Mouse (Mus musculus) cerebellum, postnatal 36 days (tissue): ENCODE results near the gene Lamb3.
A peak's percentile ranks its signal among the peaks of the same experiment; 100 is the strongest.

Source experiments
- DNase-seq, 2 experiments: peaks; one replicate each; pipeline ENCODE4 v3.0.0; 2021 to 2022; ENCODE audit warnings: mixed read lengths in 2 of 2

Gene Lamb3

GRCm38 (mm10) chr1:193320398-193320797, 112.9 kb downstream of the Lamb3 start:
- no peak for DNase-seq

DNA sequence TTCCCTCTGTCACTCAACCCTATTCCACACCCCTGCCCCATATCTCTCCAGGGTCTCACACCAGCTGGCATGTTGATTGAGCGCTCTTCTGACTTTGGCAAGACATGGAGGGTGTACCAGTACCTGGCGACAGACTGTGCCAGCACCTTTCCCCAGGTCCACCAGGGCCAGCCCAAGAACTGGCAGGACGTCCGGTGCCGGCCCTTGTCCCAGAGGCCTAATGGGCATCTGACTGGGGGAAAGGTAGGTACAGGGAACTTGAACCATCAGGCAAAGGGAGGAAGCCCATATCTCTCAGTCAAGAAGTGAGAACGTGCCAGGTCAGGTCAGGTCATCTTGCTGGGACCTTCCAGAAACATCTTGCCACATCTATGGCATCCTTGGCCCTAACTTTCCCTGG, 116.2 kb downstream of the Lamb3 start:
- no peak for DNase-seq

DNA sequence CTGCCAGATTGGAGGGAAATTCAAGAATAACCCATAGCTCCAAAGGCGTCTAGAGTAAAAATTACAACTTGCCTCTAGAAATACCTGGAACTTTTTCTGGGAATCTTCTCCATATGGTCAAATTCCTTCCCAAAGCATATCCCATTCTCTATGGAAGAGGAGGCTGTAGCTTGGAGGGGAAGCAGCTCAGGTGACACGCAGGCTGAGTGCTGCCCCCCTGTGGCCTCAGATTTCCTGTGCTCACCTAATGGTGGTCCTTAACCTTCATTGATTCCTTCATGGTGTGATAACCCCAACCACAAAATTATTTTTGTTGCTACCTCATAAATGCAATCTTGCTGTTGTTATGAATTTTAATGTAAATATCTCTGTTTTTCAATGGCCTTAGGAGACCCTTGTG, 116.7 kb downstream of the Lamb3 start:
- DNase-seq = peak in 1 of 2 experiments; percentile 65

DNA sequence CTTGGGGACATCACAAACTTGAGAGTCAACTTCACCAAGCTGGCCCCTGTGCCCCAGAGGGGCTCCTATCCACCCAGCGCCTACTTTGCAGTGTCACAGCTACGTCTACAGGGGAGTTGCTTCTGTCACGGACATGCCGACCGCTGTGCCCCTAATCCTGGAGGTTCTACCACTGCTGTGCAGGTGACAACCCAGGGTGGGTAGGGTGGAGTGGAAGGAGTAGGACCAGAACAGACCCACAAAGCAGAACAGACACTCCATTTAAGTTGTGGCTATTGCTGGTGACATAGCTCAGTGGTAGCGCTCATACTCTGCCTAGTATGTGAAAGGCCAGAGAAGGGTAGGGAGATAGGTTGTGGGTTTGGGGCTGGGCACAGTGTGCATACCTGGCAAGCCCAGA, 118.4 kb downstream of the Lamb3 start:
- DNase-seq = no peak

GRCm38 (mm10) chr1:193326456-193327145, 119.1 kb downstream of the Lamb3 start:
- DNase-seq = no peak

DNA sequence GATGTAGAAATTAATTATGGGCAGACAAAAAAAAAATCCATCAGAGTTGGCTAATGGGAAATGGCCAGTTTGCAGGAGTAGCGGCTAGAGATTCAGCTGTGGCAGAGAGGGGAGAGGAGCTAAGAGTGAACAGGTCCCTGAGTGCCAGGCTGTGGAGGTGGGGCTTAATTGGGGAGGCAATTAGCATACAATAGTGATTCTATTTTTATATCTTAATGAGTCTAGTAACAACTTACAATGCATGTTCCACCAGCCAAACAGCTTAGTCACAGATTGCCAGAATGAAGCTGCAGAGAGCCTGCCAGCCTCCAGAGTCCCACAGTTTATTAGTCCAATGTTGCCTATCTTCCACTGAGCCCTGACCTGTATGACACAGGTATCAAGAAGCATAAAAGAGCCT, 119.7 kb downstream of the Lamb3 start:
- no peak for DNase-seq

GRCm38 (mm10) chr1:193327686-193328085, 120.2 kb downstream of the Lamb3 start:
- no peak for DNase-seq

DNA sequence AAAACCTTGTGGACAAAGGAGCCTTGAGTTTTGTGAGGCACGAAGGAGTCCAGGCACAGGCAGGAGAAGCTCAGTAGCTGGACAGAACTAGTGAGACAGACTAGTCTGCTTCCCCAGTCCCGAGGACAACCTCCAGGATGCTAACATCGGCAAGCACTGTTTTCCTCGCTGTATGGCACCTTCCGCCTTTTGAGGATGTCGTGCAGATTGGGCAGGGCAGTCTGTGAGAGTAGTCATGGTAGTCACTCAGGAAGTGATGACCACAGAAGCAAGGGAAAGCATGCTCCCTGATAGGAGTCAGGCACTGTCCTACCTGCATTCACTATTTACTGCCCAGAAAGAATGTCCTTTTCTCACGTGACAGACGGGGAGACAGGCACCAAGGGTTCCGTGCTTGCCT, 122.1 kb downstream of the Lamb3 start:
- DNase-seq = no peak

DNA sequence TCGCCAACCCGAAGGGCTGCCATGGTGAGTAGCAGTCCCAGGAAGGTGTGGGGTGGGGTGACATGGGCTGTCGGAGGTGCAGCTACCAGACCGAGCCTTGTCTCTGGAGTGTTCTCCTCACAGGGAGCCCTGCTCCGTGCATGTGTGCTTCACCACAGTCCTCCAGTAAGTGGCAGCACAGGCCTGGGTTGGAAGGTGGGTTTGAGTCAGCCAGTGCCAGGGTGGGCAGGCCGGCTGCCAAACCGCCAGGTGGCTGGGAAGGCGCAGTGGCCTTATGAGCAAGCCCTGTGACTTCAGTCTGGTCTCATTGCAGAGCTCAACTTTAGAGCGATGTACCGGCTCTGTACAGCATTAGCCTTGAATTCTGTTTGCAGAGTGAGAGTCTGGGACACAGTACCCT, 122.7 kb downstream of the Lamb3 start:
- DNase-seq = peak; percentile 99 to 100

DNA sequence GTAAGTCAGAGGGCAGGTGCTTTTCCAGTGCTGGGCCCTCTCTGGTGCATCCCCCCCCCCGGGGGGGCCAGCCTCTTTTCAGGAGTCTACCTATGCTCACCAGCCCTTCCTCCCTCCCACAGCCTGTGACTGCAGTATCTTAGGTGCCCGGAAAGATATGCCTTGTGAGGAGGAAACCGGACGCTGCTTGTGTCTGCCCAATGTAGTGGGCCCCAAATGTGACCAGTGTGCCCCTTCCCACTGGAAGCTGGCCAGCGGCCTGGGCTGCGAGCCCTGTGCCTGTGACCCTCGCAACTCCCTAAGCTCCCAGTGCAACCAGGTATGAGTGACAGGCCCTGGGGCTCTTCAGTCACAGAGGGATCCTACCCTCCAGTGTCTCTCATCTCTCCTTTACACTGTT, 123.1 kb downstream of the Lamb3 start:
- no peak for DNase-seq

- no peak for DNase-seq
Observed at GRCm38 (mm10) chr1:193332018-193332417, 124.5 kb downstream of the Lamb3 start.

DNA sequence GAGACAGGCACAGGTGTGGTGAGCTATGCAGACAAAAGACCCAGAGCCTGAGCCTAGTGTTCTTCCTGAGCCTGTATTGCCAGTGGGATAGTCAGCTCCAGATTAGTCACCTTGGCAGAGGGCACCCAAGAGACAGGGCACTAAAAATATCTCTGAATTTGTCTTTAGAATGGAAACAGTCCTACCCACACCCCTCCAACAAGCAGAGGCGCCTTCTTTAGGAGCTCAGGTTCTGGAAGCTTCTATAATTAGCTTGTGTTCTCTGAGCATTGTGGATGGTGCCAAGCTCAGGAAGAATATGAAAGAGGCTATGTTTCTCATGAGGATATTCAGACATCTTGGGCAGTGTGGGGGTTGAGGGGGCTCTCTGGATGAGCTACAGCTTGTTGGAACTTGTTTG, 125.2 kb downstream of the Lamb3 start:
- DNase-seq = no peak

GRCm38 (mm10) chr1:193333776-193334175, 126.3 kb downstream of the Lamb3 start:
- no peak for DNase-seq

- DNase-seq = no peak
Observed at GRCm38 (mm10) chr1:193334546-193334945, 127.0 kb downstream of the Lamb3 start.

- peak; percentile 62 to 65 for DNase-seq
Observed at GRCm38 (mm10) chr1:193336122-193337017, 128.9 kb downstream of the Lamb3 start.

GRCm38 (mm10) chr1:193337018-193337321, 129.5 kb downstream of the Lamb3 start:
- no peak for DNase-seq

GRCm38 (mm10) chr1:193337787-193338310, 130.3 kb downstream of the Lamb3 start:
- no peak for DNase-seq

GRCm38 (mm10) chr1:193338363-193338995, 131.0 kb downstream of the Lamb3 start:
- DNase-seq = no peak

DNA sequence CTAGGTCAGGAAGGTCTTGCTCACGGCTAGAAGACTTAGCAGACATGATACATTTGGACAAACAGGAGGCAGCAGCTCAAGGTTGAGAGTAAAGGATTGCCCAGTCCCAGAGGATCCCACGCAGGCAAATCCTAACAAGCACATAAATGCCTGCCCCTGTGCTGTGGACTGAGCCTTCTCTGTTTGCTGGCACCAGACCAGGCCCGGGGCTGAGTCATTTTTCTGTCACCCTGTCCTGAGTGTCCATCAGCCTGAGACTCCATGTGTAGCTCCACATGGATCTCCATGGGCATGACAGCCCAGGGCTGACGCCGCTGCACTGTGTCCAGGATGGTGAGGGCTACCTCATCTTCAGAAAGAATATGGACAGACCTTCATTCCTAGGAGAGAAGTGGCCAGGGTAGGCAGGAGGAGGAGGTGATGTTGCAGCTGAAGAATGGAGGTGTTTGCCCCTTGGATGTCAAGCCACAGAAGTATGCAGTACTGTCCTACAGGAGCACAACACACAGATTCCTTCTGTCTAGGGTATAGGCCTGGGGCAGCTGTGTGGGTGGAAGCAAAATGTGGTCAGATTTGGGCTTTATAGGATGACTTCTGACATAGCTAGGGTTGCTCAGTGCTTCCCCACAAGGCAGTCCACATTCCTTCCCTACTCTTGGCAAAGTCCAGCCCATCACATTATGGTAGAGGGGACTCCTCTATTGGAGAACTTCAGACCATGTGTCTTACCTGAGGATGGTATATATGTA, 134.9 kb downstream of the Lamb3 start:
- DNase-seq = peak; percentile 54 to 56

DNA sequence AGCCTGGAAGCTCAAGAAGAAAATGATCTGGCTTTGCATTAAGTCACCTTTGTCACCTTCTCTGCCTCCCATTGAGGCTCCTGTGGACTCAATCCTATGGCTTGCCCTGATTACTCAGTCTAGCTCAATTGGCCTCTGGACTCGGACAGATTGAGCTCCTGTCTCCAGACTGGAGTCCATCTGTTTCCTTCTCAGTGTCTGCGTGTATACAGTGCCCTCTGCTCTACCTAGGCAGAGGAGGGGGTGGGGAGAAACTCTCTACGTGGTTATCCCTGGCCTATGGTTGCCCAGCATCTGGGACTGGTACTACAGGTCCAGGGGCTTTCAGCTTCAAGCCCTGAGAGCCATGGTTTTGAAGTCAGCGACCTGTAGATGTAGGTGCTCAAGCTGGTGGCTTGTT, 136.4 kb downstream of the Lamb3 start:
- peak; percentile 70 to 74 for DNase-seq

DNA sequence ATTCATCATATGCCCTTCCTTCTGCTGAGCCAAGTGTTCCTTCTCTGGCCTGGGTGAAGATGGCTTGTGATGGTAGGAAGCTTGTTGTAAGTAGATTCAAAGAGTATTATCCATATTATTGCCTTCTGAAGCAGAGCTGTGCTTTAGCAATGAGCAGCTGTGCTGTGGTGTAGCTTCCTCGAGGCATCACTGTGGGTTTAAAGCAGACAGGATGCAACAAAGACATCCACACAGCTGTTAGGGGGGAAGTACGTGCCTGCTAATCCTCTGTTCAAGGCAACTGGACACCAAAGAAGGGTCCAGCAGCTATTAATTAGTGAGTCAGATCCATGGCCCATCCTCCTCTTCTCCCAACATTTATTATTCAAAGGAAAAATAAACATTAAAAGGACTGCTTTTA, 137.5 kb downstream of the Lamb3 start:
- no peak for DNase-seq

DNA sequence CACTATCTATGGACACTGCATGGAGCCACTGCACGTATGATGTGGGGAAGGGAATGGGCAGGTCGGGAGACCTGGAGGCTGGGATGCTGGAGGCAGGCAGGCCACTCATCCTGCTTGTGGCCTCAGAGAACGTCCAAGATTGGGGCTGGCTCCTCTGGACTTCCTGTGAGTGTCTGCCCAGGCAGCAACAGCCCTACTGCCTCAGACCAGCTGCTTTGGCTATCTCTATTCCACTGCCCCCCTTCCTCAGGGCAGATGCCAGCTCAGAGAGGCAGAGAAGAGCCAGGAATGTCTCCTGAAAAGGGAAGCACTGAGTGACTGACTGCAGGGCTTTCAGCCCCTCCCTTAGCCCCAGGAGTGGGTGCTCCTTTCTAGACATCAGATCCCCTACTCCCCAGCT, 139.4 kb downstream of the Lamb3 start:
- no peak for DNase-seq
